11 mouse cellular contexts compared by ENCODE assay signal in the genomic region with DNA sequence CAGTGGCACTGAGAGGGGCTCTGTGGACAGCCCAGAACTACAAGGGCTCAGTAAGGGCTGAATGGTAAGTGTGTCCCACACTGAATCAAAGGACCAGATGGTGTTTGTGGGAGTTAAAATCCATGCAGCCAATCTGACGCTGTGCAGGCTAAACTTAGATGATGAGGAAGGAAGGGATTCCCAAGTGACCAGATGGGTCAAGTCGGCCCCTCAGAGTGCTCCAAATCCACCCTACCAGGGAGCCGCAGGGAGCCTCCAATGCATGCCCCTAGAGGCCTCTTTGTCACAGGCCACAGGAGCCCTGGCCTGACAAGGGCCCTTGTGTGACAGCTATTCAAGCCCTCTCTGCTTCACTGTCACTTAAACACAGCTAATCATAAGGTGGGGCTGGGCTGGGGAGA. TPM values are rescaled to one million over a fixed set of nuclear protein-coding genes. Genes with fewer than 3 reads are reported as not detected.
DNase-seq lines count a peak whose midpoint lies in the region; TF ChIP-seq lines count a peak whose summit lies in the region.
"Had no signal": no experiment of that assay in that cellular context is flagged by ENCODE, and none has a peak within 500 bp of the region (broad histone marks: within the 10 kb centered on the region; RNA-seq: fewer than 3 reads in every experiment).

No protein-coding gene starts in this region.

- no peak for DNase-seq in CH12.LX (ENCODE audit: extremely low read depth)
- DNase-seq in brain, adult 2 months (ENCODE audit: low read depth, low spot score) = peak; percentile 92
- DNase-seq in embryo, embryonic 9.5 days (ENCODE audit: extremely low spot score) = peak; percentile 24
- DNase-seq in left cerebral cortex, postnatal 36 days (ENCODE audit: low spot score in 2 of 2) = peak; percentile 23 to 47
- no peak for DNase-seq in adipocyte (ENCODE audit: low spot score)
- DNase-seq in urinary bladder, adult 18-20 months (ENCODE audit: low spot score in 2 of 2) = no peak
- DNase-seq in kidney, adult 18-20 months = no peak
- DNase-seq: adrenal gland, postnatal 36 days; lung, postnatal 10 days had no signal

- no peak overlapping the region for H3K4me3 ChIP-seq in CH12.LX (replicated peaks in 1 of 3; ENCODE audit: low read depth in 2 of 3, low read length in 2 of 3, poor library complexity in 1 of 3)

- in situ Hi-C loops in CH12.LX (cut with MboI; ENCODE audit: low pct_ligation_motif_present, low pct_unique_long_range_greater_than_20kb, low sequenced_read_pairs) = no loop called here

- TF ChIP-seq CTCF in CH12.LX (conservative IDR thresholded peaks at IDR 0.05 in 1 of 2, IDR thresholded peaks at IDR 0.05 in 1 of 2; ENCODE audit: low read depth in 2 of 2, low read length in 2 of 2) = no peak

- H3K4me1 ChIP-seq in CH12.LX (ENCODE audit: control insufficient read depth in 1 of 2, insufficient read depth in 2 of 2) = peaks cover 20 to 49% of the 10 kb centered on the region in 2 experiments

- TF ChIP-seq POLR2A in CH12.LX (IDR thresholded peaks at IDR 0.05; ENCODE audit: low read depth, low read length) = no peak

- no peak overlapping the region for H3K4me2 ChIP-seq in CH12.LX (ENCODE audit: insufficient read depth, low read depth, poor library complexity, severe bottlenecking)

- TF ChIP-seq RAD21 in CH12.LX (IDR thresholded peaks at IDR 0.05; ENCODE audit: low read depth, low read length) = no peak

- intact Hi-C loops in left cerebral cortex, postnatal 36 days (cut with DNase I) = no loop called here

- H3K9ac ChIP-seq in CH12.LX (ENCODE audit: insufficient read depth, low read depth) = no peak overlapping the region

- no peaks in the 10 kb centered on the region for H3K79me2 ChIP-seq in CH12.LX (replicated peaks; ENCODE audit: control insufficient read depth, extremely low read depth, insufficient read depth, poor library complexity, severe bottlenecking)

- no peaks in the 10 kb centered on the region for H3K36me3 ChIP-seq in CH12.LX (replicated peaks in 1 of 2; ENCODE audit: control insufficient read depth in 1 of 2, insufficient read depth in 1 of 2, low read length in 1 of 2)
- H3K36me3 ChIP-seq: G1E had no signal

- H3K27ac ChIP-seq in CH12.LX (ENCODE audit: insufficient read depth, low read depth) = no peak overlapping the region
- H3K27ac ChIP-seq: kidney, postnatal 0 days had no signal

- peaks cover 8% of the 10 kb centered on the region for H3K9me3 ChIP-seq in CH12.LX (replicated peaks; ENCODE audit: low read length)
- H3K9me3 ChIP-seq: G1E had no signal

- peak; percentile 25; the same call in 1 of the 2 replicates for TF ChIP-seq EP300 in CH12.LX (IDR thresholded peaks at IDR 0.05; ENCODE audit: low read length)

- H3K27me3 ChIP-seq in CH12.LX (replicated peaks) = no peaks in the 10 kb centered on the region

- dilution Hi-C loops in CH12.LX (cut with MboI; ENCODE audit: extremely low pct_ligation_motif_present, extremely low pct_unique_long_range_greater_than_20kb, low sequenced_read_pairs) = no loop called here

TF ChIP-seq in CH12.LX, 34 proteins besides CTCF, POLR2A, EP300 and RAD21:
- no peak for TF ChIP-seq MAZ (IDR thresholded peaks at IDR 0.05; ENCODE audit: low read depth, low read length)
- TF ChIP-seq MXI1 (IDR thresholded peaks at IDR 0.05; ENCODE audit: low read depth, low read length) = no peak
- no peak for TF ChIP-seq TCF12 (IDR thresholded peaks at IDR 0.05; ENCODE audit: low read depth, low read length)
- TF ChIP-seq UBTF (IDR thresholded peaks at IDR 0.05; ENCODE audit: low read depth, low read length) = no peak
- no peak for TF ChIP-seq ZMIZ1 (IDR thresholded peaks at IDR 0.05; ENCODE audit: low read depth, low read length)
- no peak for TF ChIP-seq GABPA (IDR thresholded peaks at IDR 0.05; ENCODE audit: insufficient replicate concordance, low read depth, low read length)
- no peak for TF ChIP-seq ETS1 (conservative IDR thresholded peaks at IDR 0.05; ENCODE audit: low read depth, low read length)
- TF ChIP-seq IRF4 (IDR thresholded peaks at IDR 0.05; ENCODE audit: low read depth, low read length) = no peak
- no peak for TF ChIP-seq POLR2AphosphoS2 (IDR thresholded peaks at IDR 0.05; ENCODE audit: low read depth, low read length)

RNA-seq across cellular contexts. Expression of a gene that starts 27.5 kb away (rescaled TPM):
- total RNA-seq in CH12.LX (2012; rRNA removed) (0.34 TPM in 1 of 2 replicates, not detected in the other), CH12.LX (2014; rRNA removed) (0.59 TPM in 1 of 2 replicates, not detected in the other)
- 0.04 and 0.15 TPM in 2 replicates for polyA plus RNA-seq in CH12.LX (2012; ENCODE audit: insufficient read length, low read depth)
- 100 to 1,000 TPM; 145 to 155 TPM for total RNA-seq in left cerebral cortex, postnatal 36 days (2021)
- polyA plus RNA-seq: G1E had no signal

RNA-seq across cellular contexts. Expression of a gene that starts 56.1 kb away (rescaled TPM):
- total RNA-seq in CH12.LX (2012; rRNA removed) (10.2 and 10.8 TPM in 2 replicates), CH12.LX (2014; rRNA removed) (9.8 and 11.1 TPM in 2 replicates)
- polyA plus RNA-seq in CH12.LX (2012; ENCODE audit: insufficient read length, low read depth) = 5.8 and 6.8 TPM in 2 replicates
- 10 to 100 TPM; 12.3 to 12.6 TPM for total RNA-seq in left cerebral cortex, postnatal 36 days (2021)

RNA-seq across cellular contexts. Expression of a gene that starts 58.3 kb away (rescaled TPM):
- 0.68 and 0.84 TPM in 2 replicates for total RNA-seq in CH12.LX (2012; rRNA removed)
- total RNA-seq in CH12.LX (2014; rRNA removed) = 0.95 and 1.1 TPM in 2 replicates
- polyA plus RNA-seq in CH12.LX (2012; ENCODE audit: insufficient read length, low read depth) = 0.50 and 1.3 TPM in 2 replicates
- total RNA-seq in left cerebral cortex, postnatal 36 days (2021) = 1 to 10 TPM; 7.3 to 9.9 TPM

Comparison
In these comparisons a context has a peak if more than half of its experiments do, and no peak if none do; other contexts are left out.
1. DNase-seq: peak in brain, adult 2 months (single experiment), embryo, embryonic 9.5 days (single experiment) and left cerebral cortex, postnatal 36 days (2 of 2); none in CH12.LX (single experiment), adipocyte (single experiment), urinary bladder, adult 18-20 months (0 of 2) and kidney, adult 18-20 months (single experiment).
2. RNA of a gene that starts 27.5 kb away (total RNA-seq): 145 to 155 TPM in left cerebral cortex, postnatal 36 days; 0.34 to 0.59 TPM in CH12.LX; every median in the first group is over 10 times any median in the second.
3. RNA of a gene that starts 58.3 kb away (total RNA-seq): 7.3 to 9.9 TPM in left cerebral cortex, postnatal 36 days; 0.68 to 1.1 TPM in CH12.LX; every median in the first group is over 4 times any median in the second.